Mouse (Mus musculus) forebrain, embryonic 16.5 days (tissue): ENCODE results near the gene Spc24. TPM values are rescaled to one million over a fixed set of nuclear protein-coding genes. Genes with fewer than 3 reads are reported as not detected.

ENCODE experiments used
- ATAC-seq: fragments of 200-750 bp; cut with Nextera tagmentation; 2 replicates; pipeline ENCODE4 v1.8.0; 2017; ENCODE audit warnings: mild to moderate bottlenecking, moderate library complexity
- H3K27ac ChIP-seq: fragments of 300-500 bp; sonication (generic); 2 replicates; pipeline ENCODE4 v1.5.1; 2014; ENCODE audit warnings: low read length, control low read depth
- H3K27me3 ChIP-seq: fragments of 300-500 bp; sonication (generic); replicated peaks from 2 replicates; pipeline ENCODE4 v1.6.1; 2014; ENCODE audit warnings: low read length; ENCODE audit not compliant: control insufficient read depth, insufficient read depth
- H3K36me3 ChIP-seq: fragments of 300-500 bp; sonication (generic); 2 replicates; pipeline ENCODE4 v1.6.1; 2014; ENCODE audit not compliant: control insufficient read depth, insufficient read depth
- H3K4me1 ChIP-seq: fragments of 300-500 bp; sonication (generic); replicated peaks from 2 replicates; pipeline ENCODE4 v1.6.1; 2014; ENCODE audit warnings: low read length; ENCODE audit not compliant: control insufficient read depth, insufficient read depth
- H3K4me2 ChIP-seq: fragments of 300-500 bp; sonication (generic); 2 replicates; pipeline ENCODE4 v1.6.1; 2014; ENCODE audit warnings: mild to moderate bottlenecking, low read length, control low read depth
- H3K4me3 ChIP-seq: fragments of 300-500 bp; sonication (generic); replicated peaks from 2 replicates; pipeline ENCODE4 v1.5.1; 2014; ENCODE audit warnings: mild to moderate bottlenecking, low read length, control low read depth
- H3K9ac ChIP-seq: fragments of 300-500 bp; sonication (generic); replicated peaks from 2 replicates; pipeline ENCODE4 v1.6.1; 2014; ENCODE audit warnings: low read depth, low read length, control low read depth
- H3K9me3 ChIP-seq: fragments of 300-500 bp; sonication (generic); 2 replicates; pipeline ENCODE4 v1.6.1; 2016; ENCODE audit warnings: low read length; ENCODE audit not compliant: control insufficient read depth
- WGBS: fragments of 180-500 bp; shearing (Covaris S2); extraction: QIAGEN DNeasy Blood & Tissue Kit; methylation state at CpG from one replicate; pipeline ENCODE4 v1.1.7; 2014; 5-methylcytosine and 5-hydroxymethylcytosine counted together
- microRNA-seq: library from miRNA; unstranded; fragments of <30 nt; microRNA quantifications from one replicate; pipeline ENCODE4, GENCODE M21; 2017
- polyA plus RNA-seq: library from polyadenylated mRNA; unstranded; fragments of >200 nt; fragmentation: Nextera tagmentation; extraction: Ambion mirVana; gene quantifications from 2 replicates; pipeline ENCODE4 v1.2.1, GENCODE M21; 2015

The Spc24 gene
- polyA plus RNA-seq, 1 experiment from 2014 or later, result 35.1 TPM

GRCm38 (mm10) chr9:21706586-21707265, 53.4 kb downstream of the Spc24 start:
- no peak overlapping the region for H3K4me3 ChIP-seq
- H3K27ac ChIP-seq, result no peak overlapping the region
- ATAC-seq, result no peak
- peaks cover 34% of the 10 kb centered on the region for H3K36me3 ChIP-seq
- H3K27me3 ChIP-seq, result no peaks in the 10 kb centered on the region
- 88% methylated on average over 8 of the region's 8 CpGs for WGBS
- no peak overlapping the region for H3K4me2 ChIP-seq
- no peak overlapping the region for H3K9ac ChIP-seq
- no peaks in the 10 kb centered on the region for H3K4me1 ChIP-seq
- H3K9me3 ChIP-seq, result no peaks in the 10 kb centered on the region

GRCm38 (mm10) chr9:21706085-21706484, 54.0 kb downstream of the Spc24 start:
- no peak overlapping the region for H3K27ac ChIP-seq
- no peaks in the 10 kb centered on the region for H3K27me3 ChIP-seq
- peaks cover 40% of the 10 kb centered on the region for H3K36me3 ChIP-seq
- no peak for ATAC-seq
- 84% methylated on average over 4 of the region's 4 CpGs for WGBS
- H3K4me2 ChIP-seq, result no peak overlapping the region
- H3K4me3 ChIP-seq, result no peak overlapping the region
- H3K4me1 ChIP-seq, result no peaks in the 10 kb centered on the region
- no peak overlapping the region for H3K9ac ChIP-seq
- no peaks in the 10 kb centered on the region for H3K9me3 ChIP-seq

Small RNA genes within 50 kb of the gene (microRNA-seq; reads per million reads assigned to microRNA genes)
- 3.5 reads per million, percentile 14 among the genes with 10 or more reads in this experiment for gene Mir7083

Other genes starting within 250 kb of the Spc24 start
- gene AB124611, start 234.1 kb downstream of the Spc24 start, polyA plus RNA-seq, result 2.8 and 3.5 TPM in 2 replicates
- gene Carm1, start 213.4 kb downstream of the Spc24 start, polyA plus RNA-seq, result 26.5 and 27.8 TPM in 2 replicates
- 58.2 and 58.4 TPM in 2 replicates for gene Timm29, start 167.6 kb downstream of the Spc24 start, polyA plus RNA-seq
- gene Yipf2, start 167.5 kb downstream of the Spc24 start, polyA plus RNA-seq, result 22.7 and 24.8 TPM in 2 replicates
- gene Smarca4, start 144.1 kb downstream of the Spc24 start, polyA plus RNA-seq, result 162 and 165 TPM in 2 replicates
- 16.1 and 18.8 TPM in 2 replicates for gene Ldlr, start 36.8 kb downstream of the Spc24 start, polyA plus RNA-seq
- gene Kank2, start 38.4 kb upstream of the Spc24 start, polyA plus RNA-seq, result 3.2 and 3.7 TPM in 2 replicates
- 0.51 TPM in 1 of 2 replicates, not detected in the other for gene Angptl8, start 75.2 kb upstream of the Spc24 start, polyA plus RNA-seq
- 11.8 and 12.0 TPM in 2 replicates for gene Dock6, start 92.3 kb upstream of the Spc24 start, polyA plus RNA-seq
- gene Rab3d, start 157.9 kb upstream of the Spc24 start, polyA plus RNA-seq, result 37.4 and 39.5 TPM in 2 replicates
- gene Ccdc159, start 167.2 kb upstream of the Spc24 start, polyA plus RNA-seq, result 5.4 and 11.9 TPM in 2 replicates
- gene Tmem205, start 167.3 kb upstream of the Spc24 start, polyA plus RNA-seq, result 47.7 and 54.8 TPM in 2 replicates
- gene Plppr2, start 176.7 kb upstream of the Spc24 start, polyA plus RNA-seq, result 74.1 and 89.9 TPM in 2 replicates
- gene Swsap1, start 195.5 kb upstream of the Spc24 start, polyA plus RNA-seq, result 9.0 and 12.5 TPM in 2 replicates
- gene Epor, start 203.2 kb upstream of the Spc24 start, polyA plus RNA-seq, result 1.6 and 1.8 TPM in 2 replicates
- 0.76 and 1.5 TPM in 2 replicates for gene Rgl3, start 229.1 kb upstream of the Spc24 start, polyA plus RNA-seq
- 3.6 and 5.2 TPM in 2 replicates for gene Ccdc151, start 242.3 kb upstream of the Spc24 start, polyA plus RNA-seq
- 90.0 and 93.9 TPM in 2 replicates for gene Prkcsh, start 242.5 kb upstream of the Spc24 start, polyA plus RNA-seq